Mouse (Mus musculus): ENCODE measurements at regions not wholly inside any gene's neighbourhood (a gene's known extent, or its start where the extent isn't known, plus 50 kb on each side); places are given as distances from the start of the nearest gene placed in this dataset.

GRCm38 (mm10) chr7:83222029-83222722 lies 355.0 kb downstream of the Mex3b start:
- TF ChIP-seq CTCF (IDR thresholded peaks at IDR 0.05; ENCODE audit: borderline replicate concordance, extremely low read depth, insufficient read depth, insufficient read length) (no peak), POLR2A (IDR thresholded peaks at IDR 0.05; ENCODE audit: borderline replicate concordance, extremely low read depth, insufficient read depth, insufficient read length, poor library complexity, severe bottlenecking) (no peak)

Measured in brain, embryonic 14.5 days (tissue).